38 mouse cellular contexts compared by ENCODE assay signal in the genomic region with DNA sequence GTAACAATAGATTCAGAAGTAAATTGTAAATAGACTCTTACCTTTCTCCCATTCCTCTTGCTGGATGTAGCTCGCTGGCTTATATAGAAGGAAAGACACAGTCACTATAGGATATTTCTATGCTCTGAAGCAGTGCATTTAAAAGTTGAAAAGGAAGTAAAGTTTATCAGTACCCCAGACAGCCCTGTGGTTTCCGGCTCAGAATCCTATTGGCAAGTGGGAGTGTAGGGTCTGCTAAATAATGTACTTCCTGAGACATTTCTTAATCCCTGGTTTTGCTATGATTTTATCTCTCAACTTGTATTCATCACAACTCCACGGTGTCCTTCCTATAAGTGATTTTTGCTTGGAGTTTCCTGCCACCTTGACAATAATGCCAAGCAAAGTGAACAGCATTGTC. TPM values are rescaled to one million over a fixed set of nuclear protein-coding genes. Genes with fewer than 3 reads are reported as not detected.
"Had no signal": no experiment of that assay in that cellular context is flagged by ENCODE, and none has a peak within 500 bp of the region (broad histone marks: within the 10 kb centered on the region; RNA-seq: fewer than 3 reads in every experiment).

No protein-coding gene starts in this region.

- H3K9ac ChIP-seq: heart, embryonic 13.5 days; heart, embryonic 15.5 days; hindbrain, embryonic 12.5 days; hindbrain, embryonic 14.5 days; intestine, embryonic 15.5 days; limb, embryonic 12.5 days; liver, embryonic 13.5 days had no signal

- H3K36me3 ChIP-seq: heart, embryonic 13.5 days; heart, embryonic 15.5 days; hindbrain, embryonic 10.5 days; hindbrain, embryonic 12.5 days; intestine, embryonic 15.5 days; limb, embryonic 10.5 days; limb, embryonic 12.5 days; liver, embryonic 13.5 days had no signal

- H3K4me1 ChIP-seq: heart, embryonic 13.5 days; heart, embryonic 15.5 days; hindbrain, embryonic 10.5 days; hindbrain, embryonic 12.5 days; intestine, embryonic 15.5 days; limb, embryonic 10.5 days; limb, embryonic 12.5 days; liver, embryonic 13.5 days had no signal

- H3K9me3 ChIP-seq: heart, embryonic 13.5 days; heart, embryonic 15.5 days; hindbrain, embryonic 10.5 days; hindbrain, embryonic 12.5 days; intestine, embryonic 15.5 days; limb, embryonic 10.5 days; limb, embryonic 12.5 days; liver, embryonic 13.5 days had no signal

- DNase-seq: gastrocnemius, postnatal 14 days; gastrocnemius, postnatal 36 days; heart, adult 2 months; heart, postnatal 14 days; heart, postnatal 36 days; kidney, adult 18-20 months; kidney, adult 8-10 months; kidney, postnatal 10 days; kidney, postnatal 25 days; kidney, postnatal 4 days; liver; liver, embryonic 13.5 days had no signal

- ATAC-seq: hindbrain, embryonic 16.5 days; inflammation-experienced regulatory T-cells, adult 6 months; intestine, embryonic 15.5 days; intestine, postnatal 0 days had no signal

- H3K27me3 ChIP-seq: heart, embryonic 13.5 days; heart, embryonic 15.5 days; hindbrain, embryonic 12.5 days; intestine, embryonic 15.5 days; limb, embryonic 12.5 days; liver, embryonic 13.5 days had no signal

- H3K4me3 ChIP-seq: heart, adult 2 months; heart, embryonic 13.5 days; heart, embryonic 15.5 days; hindbrain, embryonic 10.5 days; hindbrain, embryonic 12.5 days; intestine, embryonic 15.5 days; layer of hippocampus, adult 2 months; left cerebral cortex, adult 2 months; limb, embryonic 10.5 days; limb, embryonic 12.5 days; liver, embryonic 13.5 days had no signal

- H3K27ac ChIP-seq: heart, adult 2 months; heart, embryonic 13.5 days; heart, embryonic 15.5 days; hindbrain, embryonic 10.5 days; hindbrain, embryonic 12.5 days; hindbrain, embryonic 14.5 days; intestine, embryonic 15.5 days; layer of hippocampus, adult 2 months; left cerebral cortex, adult 2 months; limb, embryonic 10.5 days; limb, embryonic 12.5 days; liver, embryonic 13.5 days had no signal

RNA-seq across cellular contexts. Expression of a gene that starts 13.8 kb away (rescaled TPM):
- total RNA-seq: gastrocnemius, adult 18-20 months; gastrocnemius, adult 8-10 months; gastrocnemius, postnatal 36 days; heart, adult 2 months; heart, postnatal 14 days; heart, postnatal 36 days; layer of hippocampus, adult 2 months; layer of hippocampus, postnatal 10 days; layer of hippocampus, postnatal 25 days; left cerebral cortex, adult 2 months; left cerebral cortex, postnatal 14 days; left cerebral cortex, postnatal 36 days had no signal
- polyA plus RNA-seq: gonadal fat pad, adult 2 months; heart, embryonic 11.5 days; heart, embryonic 13.5 days; heart, embryonic 15.5 days; heart, postnatal 0 days; hindbrain, embryonic 10.5 days; hindbrain, embryonic 12.5 days; hindbrain, embryonic 14.5 days; hindbrain, embryonic 16.5 days; inflammation-experienced regulatory T-cells, adult 6 months; intestine, embryonic 15.5 days; intestine, postnatal 0 days; kidney, embryonic 14.5 days; kidney, embryonic 16.5 days; limb, embryonic 10.5 days; limb, embryonic 12.5 days; limb, embryonic 14.5 days; liver, embryonic 11.5 days; liver, embryonic 13.5 days had no signal

RNA-seq across cellular contexts. Expression of a gene that starts 31.7 kb away (rescaled TPM):
- total RNA-seq: gastrocnemius, adult 18-20 months; gastrocnemius, adult 8-10 months; gastrocnemius, postnatal 14 days; gastrocnemius, postnatal 36 days; heart, adult 2 months; heart, postnatal 14 days; heart, postnatal 36 days; layer of hippocampus, adult 2 months; layer of hippocampus, postnatal 10 days; layer of hippocampus, postnatal 25 days; left cerebral cortex, adult 2 months; left cerebral cortex, postnatal 14 days; left cerebral cortex, postnatal 36 days had no signal
- polyA plus RNA-seq: gonadal fat pad, adult 2 months; heart, adult 2 months; heart, embryonic 11.5 days; heart, embryonic 13.5 days; heart, embryonic 15.5 days; heart, postnatal 0 days; hindbrain, embryonic 10.5 days; hindbrain, embryonic 12.5 days; hindbrain, embryonic 14.5 days; inflammation-experienced regulatory T-cells, adult 6 months; intestine, embryonic 15.5 days; intestine, postnatal 0 days; kidney, embryonic 14.5 days; kidney, embryonic 16.5 days; limb, embryonic 10.5 days; limb, embryonic 12.5 days; limb, embryonic 14.5 days; liver, embryonic 11.5 days; liver, embryonic 13.5 days had no signal
